Mouse (Mus musculus): Measurements from ENCODE around the gene Rab26. TPM values are rescaled to one million over a fixed set of nuclear protein-coding genes. Genes with fewer than 3 reads are reported as not detected.
A peak's percentile ranks its signal among the peaks of the same experiment; 100 is the strongest.

Gene Rab26
- under 1 TPM in 1 of 4 experiments, not detected in 3; 0.27 TPM for total RNA-seq (2022)

DNA sequence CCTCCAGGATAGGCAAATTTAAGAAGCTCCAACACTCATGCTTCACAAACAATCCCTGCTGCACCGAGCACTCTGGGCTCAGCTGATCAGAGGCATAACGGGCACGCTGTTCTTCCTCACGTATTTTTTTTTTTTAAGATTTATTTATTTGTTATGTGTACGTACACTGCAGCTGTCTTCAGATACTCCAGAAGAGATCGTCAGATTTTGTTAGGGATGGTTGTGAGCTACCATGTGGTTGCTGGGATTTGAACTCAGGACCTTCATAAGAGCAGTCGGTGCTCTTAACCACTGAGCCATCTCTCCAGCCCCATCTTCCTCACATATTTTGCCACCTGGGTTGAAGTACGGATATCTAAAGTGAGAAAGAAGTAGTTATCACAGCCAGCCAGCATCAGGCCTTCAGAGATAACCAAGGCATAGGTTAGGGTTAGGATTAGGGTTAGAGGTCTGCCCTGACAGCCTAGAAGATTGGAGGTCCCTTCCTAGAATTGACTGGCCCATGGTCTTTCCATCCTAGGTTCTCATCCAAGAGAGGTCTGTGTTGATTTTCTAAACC, at the start of gene Rab26:
TSS of gene Rab26 (minus strand) at position 51 of the 559 bp plus-strand sequence.
- DNase-seq (ENCODE audit: low spot score in 2 of 2), result no peak

GRCm38 (mm10) chr17:24580287-24580686, 46.3 kb upstream of the Rab26 start:
- DNase-seq (ENCODE audit: low spot score in 2 of 2), result no peak

DNA sequence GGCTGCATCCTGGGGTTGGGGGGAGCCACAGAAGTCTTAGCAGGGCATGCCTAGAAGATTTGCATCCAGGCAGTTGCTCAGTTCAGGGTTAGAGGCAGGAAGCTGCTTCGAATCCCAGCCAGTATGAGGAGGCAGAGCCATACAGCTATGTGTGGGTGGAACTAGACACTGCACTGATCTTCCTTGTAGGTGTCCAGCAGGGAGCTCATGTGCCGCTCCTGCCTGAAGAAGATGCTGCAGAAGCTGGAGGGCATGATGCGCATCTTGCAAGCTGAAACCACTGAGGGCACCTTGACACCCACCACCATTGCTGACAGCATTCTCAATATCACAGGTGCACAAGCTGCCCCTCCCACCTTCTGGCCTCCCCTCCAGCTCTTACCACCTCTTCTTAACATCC, 45.5 kb upstream of the Rab26 start:
- no peak for DNase-seq (ENCODE audit: low spot score in 2 of 2)

DNA sequence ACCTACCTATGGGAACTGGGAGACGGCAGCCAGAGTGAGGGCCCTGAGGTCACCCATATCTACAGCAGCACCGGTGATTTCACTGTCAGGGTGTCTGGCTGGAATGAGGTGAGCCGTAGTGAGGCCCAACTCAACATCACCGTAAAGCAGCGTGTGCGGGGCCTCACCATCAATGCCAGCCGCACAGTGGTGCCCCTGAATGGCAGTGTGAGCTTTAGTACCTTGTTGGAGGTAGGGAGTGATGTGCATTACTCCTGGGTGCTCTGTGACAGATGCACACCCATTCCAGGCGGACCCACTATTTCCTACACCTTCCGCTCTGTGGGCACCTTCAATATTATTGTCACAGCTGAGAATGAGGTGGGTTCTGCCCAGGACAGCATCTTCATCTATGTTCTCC, 39.8 kb upstream of the Rab26 start:
- no peak for DNase-seq (ENCODE audit: low spot score in 2 of 2)

DNA sequence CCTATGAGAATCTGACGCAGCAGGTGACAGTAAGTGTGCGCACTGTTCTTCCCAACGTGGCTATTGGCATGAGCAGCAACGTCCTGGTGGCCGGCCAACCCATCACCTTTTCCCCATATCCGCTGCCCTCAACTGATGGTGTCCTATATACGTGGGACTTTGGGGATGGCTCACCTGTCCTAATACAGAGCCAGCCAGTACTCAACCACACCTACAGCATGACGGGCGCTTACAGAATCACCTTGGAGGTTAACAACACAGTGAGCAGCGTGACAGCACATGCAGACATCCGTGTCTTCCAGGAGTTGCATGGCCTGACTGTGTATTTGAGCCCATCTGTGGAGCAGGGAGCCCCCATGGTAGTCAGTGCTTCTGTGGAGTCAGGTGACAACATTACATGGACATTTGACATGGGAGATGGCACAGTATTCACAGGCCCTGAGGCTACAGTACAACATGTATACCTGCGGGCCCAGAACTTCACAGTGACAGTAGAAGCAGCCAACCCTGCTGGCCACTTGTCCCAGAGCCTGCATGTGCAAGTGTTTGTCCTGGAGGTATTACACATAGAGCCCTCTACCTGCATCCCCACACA, 38.7 kb upstream of the Rab26 start:
- DNase-seq (ENCODE audit: low spot score in 2 of 2), result no peak

DNA sequence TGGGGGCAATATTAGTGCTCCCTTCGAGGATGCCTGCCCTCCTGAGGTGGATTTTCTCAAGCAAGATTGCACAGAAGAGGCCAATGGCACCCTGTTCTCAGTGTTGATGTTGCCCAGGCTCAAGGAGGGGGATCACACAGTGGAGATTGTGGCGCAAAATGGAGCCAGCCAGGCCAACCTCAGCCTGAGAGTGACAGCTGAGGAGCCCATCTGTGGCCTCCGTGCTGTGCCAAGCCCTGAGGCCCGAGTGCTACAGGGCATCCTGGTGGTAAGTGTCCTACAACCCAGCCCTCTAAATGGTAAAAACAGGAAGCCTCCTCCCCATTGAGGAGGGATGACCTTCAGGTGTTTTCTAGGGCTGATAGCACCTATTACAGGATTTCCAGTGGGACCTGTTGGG, 35.8 kb upstream of the Rab26 start:
- no peak for DNase-seq (ENCODE audit: low spot score in 2 of 2)

GRCm38 (mm10) chr17:24567034-24567779, 33.2 kb upstream of the Rab26 start:
- DNase-seq (ENCODE audit: low spot score in 2 of 2), result peak in 1 of 2 experiments; percentile 31

DNA sequence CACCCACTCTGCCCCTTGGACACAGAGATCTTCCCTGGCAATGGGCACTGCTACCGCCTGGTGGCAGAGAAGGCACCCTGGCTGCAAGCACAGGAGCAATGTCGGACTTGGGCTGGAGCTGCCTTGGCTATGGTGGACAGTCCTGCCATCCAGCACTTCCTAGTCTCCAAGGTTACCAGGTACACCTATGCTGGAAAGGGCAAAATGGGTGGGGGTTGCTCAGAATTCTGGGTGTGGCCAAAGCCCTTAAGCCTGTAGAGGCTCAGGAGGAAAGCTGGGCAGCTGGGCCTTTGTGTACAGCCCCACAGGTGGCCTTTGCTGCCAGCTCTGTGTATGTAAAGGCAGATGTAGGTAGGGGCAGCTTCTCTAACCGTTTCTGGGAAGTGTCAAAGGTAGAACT, 31.8 kb upstream of the Rab26 start:
- no peak for DNase-seq (ENCODE audit: low spot score in 2 of 2)

DNA sequence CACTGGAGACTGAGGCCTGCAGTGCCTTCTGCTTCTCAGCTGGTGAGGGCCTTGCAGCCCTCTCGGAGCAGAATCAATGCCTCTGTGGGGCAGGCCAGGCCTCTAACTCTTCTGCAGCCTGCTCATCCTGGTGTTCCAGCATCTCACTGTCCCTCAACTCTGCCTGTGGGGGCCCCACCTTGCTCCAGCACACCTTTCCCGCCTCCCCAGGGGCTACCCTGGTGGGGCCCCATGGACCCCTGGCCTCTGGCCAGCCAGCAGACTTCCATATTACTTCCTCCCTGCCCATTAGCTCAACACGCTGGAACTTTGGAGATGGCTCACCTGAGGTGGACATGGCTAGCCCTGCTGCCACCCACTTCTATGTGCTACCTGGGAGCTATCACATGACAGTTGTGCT, 31.1 kb upstream of the Rab26 start:
- no peak for DNase-seq (ENCODE audit: low spot score in 2 of 2)

- DNase-seq (ENCODE audit: low spot score in 2 of 2), result no peak
Measured at GRCm38 (mm10) chr17:24564422-24564821, 30.4 kb upstream of the Rab26 start.

DNA sequence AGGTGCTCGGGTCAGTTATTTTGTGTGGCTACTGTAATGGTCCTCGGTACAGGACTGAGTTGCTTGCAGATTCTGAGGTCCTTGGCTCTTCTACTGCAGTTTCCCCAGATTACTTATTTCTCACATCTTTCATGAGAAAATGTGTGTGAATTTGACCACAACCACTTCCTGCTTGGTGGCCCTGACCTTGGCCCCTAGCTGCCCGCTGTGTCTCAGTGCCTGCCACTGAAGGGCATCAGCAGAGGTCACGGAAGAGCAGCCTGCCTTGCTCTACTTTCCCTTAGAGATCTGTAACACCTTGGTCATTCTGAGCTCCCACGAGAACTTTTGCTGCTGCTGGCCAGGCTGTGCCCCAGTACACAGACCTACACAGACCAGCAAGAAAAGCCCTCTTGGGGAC, 29.6 kb upstream of the Rab26 start:
- no peak for DNase-seq (ENCODE audit: low spot score in 2 of 2)

GRCm38 (mm10) chr17:24561592-24561991, 27.6 kb upstream of the Rab26 start:
- no peak for DNase-seq (ENCODE audit: low spot score in 2 of 2)

DNA sequence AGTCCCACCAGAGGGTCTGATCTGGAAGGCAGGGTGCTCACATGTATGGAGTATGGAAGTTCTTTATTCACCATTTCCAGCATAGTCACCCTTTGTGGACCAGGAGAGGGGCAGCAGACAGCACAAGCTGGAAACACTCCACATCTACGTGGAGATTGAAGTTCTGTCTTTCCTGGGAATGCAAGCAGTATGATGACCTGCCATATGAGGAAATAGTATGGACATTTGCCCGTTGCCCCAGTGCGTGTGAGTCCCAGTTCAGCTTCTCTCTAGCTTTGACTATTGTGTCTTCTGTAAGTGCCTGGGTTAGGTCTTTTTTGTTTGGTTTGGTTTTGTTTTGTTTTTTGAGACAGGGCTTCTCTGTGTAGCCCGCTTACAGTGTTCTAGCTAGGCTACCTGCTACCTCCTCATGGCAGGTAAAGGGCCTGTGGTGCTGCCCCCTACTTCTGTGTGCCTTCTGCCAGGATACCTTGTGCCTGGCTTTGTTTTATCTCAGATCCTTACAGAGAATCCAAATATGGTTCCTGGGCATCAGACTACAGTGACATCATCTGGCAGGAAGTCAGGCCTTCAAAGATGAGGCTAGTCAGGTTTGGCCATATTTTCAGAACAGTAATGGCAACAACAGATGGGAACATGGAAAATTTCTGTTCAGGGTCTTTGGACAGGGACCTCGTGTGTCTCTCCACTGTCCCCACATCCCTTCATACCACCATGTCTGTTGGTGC, 26.5 kb upstream of the Rab26 start:
- DNase-seq (ENCODE audit: low spot score in 2 of 2), result no peak

- DNase-seq (ENCODE audit: low spot score in 2 of 2), result peak in 1 of 2 experiments; percentile 61
Measured at GRCm38 (mm10) chr17:24559146-24559545, 25.1 kb upstream of the Rab26 start.

DNA sequence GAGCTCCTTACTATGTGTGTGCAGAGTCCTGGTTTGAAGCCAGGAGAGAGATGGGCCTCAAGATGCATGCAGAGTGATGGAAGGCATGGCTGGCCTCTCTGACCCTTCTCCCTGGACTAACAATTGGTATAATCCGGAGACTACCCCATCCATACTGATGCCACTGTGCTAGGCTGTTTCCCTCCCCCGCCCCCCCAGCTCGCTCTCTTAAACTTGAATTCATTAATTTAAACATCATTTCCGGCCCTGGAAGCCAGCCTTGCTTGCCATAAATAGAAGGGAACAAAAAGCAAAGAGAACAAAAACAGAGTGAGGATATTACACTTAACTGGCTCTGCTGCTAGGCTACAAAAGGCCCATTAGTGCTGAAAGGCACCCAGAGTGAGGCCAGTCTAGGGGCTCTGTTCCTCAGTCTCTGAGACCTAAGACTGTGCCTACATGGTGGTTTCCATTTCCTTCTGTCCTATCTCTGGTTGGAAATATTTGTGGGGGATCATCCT, 24.6 kb upstream of the Rab26 start:
- DNase-seq (ENCODE audit: low spot score in 2 of 2), result no peak

DNA sequence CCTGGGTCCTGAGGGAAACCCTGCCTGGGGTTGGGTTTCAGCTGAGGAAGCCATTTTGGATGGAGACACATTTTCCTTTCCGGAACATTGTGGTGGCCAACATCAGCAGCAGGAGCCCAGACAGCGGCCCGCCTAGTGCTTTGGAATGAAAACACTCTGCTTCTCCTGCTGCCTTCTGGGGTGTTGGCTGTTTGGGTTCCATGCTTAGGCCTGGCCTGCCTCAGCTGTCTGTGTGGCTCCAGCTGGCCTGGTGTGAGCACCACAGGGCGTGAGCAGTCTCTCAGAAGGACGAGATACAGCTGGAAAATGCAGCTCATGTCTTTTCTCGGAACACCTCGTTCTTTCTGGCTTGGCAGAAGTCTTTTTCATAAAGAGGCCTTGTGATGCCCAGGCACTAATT, 23.1 kb upstream of the Rab26 start:
- peak; percentile 56 to 63 for DNase-seq (ENCODE audit: low spot score in 2 of 2)

GRCm38 (mm10) chr17:24551050-24551444, 17.0 kb upstream of the Rab26 start:
- DNase-seq (ENCODE audit: low spot score in 2 of 2), result no peak

DNA sequence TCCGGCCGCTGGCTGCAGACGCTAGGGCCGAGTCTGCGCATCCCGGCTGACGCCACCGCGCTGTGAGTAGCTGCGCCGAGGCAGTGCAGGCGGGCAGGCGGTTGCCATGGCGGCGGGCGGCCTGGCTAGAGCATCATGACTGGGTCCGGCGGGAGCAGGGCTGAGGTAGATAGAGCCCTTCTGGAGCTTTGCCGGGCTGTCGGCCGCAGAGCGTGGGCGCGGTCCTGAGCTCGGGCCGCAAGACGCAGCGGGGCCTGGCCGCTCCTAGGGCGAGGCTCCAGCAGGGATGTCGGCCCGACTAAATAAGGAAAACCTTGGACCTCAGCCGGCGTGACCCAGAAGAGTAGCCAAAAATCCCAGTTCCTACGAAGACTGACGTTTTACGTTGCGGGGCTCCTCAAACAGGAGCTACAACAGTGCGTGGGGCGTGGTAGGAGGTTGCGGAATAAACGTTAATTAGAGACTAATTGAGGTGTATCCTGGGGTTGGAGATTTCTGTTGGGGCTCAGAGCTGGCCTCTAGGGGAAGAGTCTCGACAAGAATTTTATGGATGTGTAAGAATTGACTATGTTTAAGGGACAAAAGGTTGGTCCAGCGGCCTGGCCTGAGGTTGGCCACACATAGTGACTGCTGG, 16.5 kb upstream of the Rab26 start:
- DNase-seq (ENCODE audit: low spot score in 2 of 2), result peak; percentile 79 to 87

- peak; percentile 99 to 100 for DNase-seq (ENCODE audit: low spot score in 2 of 2)
Measured at GRCm38 (mm10) chr17:24549618-24550415, 15.8 kb upstream of the Rab26 start, which contains the start of gene Pkd1. TSS of gene Pkd1 (plus strand) at chr17:24549834.

DNA sequence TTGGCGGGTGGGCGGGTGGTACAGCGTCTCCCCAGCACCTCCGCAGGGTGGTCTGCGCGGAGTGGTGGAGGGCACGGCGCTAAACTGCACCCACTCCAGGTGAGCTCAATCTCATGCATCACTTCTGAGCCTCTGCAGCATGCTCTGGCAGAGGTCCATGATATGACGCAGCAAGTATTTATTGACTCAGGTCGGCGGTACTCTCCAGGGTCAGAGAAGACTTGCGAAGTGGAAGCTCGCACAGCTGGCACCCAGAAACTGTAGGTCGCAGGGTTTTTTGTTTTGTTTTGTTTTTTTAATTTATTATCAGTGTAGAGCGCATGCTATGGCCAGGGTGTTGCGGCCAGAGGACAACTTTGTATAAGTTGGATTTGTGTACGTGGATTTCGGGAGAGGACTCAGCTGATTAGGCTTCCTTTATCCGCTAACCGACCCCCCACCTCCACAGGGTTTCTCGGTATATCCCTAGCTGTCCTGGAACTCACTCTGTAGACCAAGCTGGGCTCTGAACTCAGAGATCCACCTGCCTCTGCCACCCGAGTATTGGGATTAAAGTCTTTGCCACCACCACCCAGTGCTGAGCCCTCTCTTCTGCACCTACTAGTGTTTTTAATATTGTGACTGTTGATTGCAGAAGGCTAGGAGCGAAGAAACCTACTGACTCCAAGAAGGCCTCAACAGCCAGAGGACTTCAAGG, 15.1 kb upstream of the Rab26 start:
- peak; percentile 30 to 41 for DNase-seq (ENCODE audit: low spot score in 2 of 2)
